Mouse (Mus musculus): ENCODE measurements at regions not wholly inside any gene's neighbourhood (a gene's known extent, or its start where the extent isn't known, plus 50 kb on each side); places are given as distances from the start of the nearest gene placed in this dataset.

DNA sequence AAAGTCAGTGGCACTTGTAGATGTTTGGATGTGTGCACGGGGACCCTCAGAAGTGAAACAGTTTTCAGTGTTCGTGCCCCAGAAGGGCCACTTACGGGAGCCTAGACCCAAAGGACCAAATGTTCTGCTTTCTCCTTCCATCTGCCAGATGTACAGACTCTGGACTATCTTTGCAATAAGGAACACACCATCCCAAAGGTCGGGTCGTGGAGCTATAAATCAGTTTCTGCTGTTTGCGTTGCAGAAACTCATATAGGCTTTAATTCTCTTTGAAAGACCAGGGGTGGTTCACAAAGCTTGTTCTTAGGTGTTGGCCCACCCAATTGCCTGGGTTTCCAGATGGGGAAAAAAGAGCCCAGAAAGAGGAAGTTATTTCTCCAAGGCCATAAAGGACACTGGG, 206.3 kb upstream of the Cdh5 start:
- TF ChIP-seq POLR2A (IDR thresholded peaks at IDR 0.05; ENCODE audit: borderline replicate concordance, insufficient read depth, low read length) (no peak), CTCF (IDR thresholded peaks at IDR 0.05; ENCODE audit: borderline replicate concordance, insufficient read depth, low read depth, low read length) (no peak)
